Mouse (Mus musculus) midbrain, embryonic 10.5 days (tissue): Measurements from ENCODE around the gene Hip1r. TPM values are rescaled to one million over a fixed set of nuclear protein-coding genes. Genes with fewer than 3 reads are reported as not detected.

Experiments
- DNase-seq: peaks from one replicate; pipeline ENCODE4 v3.0.0-alpha.2; 2017; ENCODE audit warnings: low spot score
- H3K27ac ChIP-seq: fragments of 300-500 bp; sonication (generic); replicated peaks from 2 replicates; pipeline ENCODE4 v1.5.1; 2016; ENCODE audit warnings: mild to moderate bottlenecking
- H3K27me3 ChIP-seq: fragments of 300-500 bp; sonication (generic); 2 replicates; pipeline ENCODE4 v1.6.1; 2016; ENCODE audit warnings: low read depth, mild to moderate bottlenecking; ENCODE audit not compliant: poor library complexity, severe bottlenecking
- H3K36me3 ChIP-seq: fragments of 300-500 bp; sonication (generic); 2 replicates; pipeline ENCODE4 v1.6.1; 2016; ENCODE audit warnings: mild to moderate bottlenecking, moderate library complexity
- H3K4me1 ChIP-seq: fragments of 300-500 bp; sonication (generic); 2 replicates; pipeline ENCODE4 v1.6.1; 2016
- H3K4me3 ChIP-seq: fragments of 300-500 bp; sonication (generic); 2 replicates; pipeline ENCODE4 v1.5.1; 2016; ENCODE audit warnings: mild to moderate bottlenecking, moderate library complexity
- H3K9me3 ChIP-seq: fragments of 300-500 bp; sonication (generic); replicated peaks from 2 replicates; pipeline ENCODE4 v1.6.1; 2016; ENCODE audit warnings: mild to moderate bottlenecking
- WGBS: fragments of 180-500 bp; shearing (Covaris S2); methylation state at CpG from one replicate; pipeline ENCODE4 v1.1.7; 2016; 5-methylcytosine and 5-hydroxymethylcytosine counted together
- polyA plus RNA-seq: library from polyadenylated mRNA; unstranded; fragments of >200 nt; fragmentation: Nextera tagmentation; extraction: Ambion mirVana; gene quantifications from 2 replicates; pipeline ENCODE4 v1.2.1, GENCODE M21; 2016

The Hip1r gene
- polyA plus RNA-seq, 1 experiment from 2014 or later, result 6.6 TPM

- Histone ChIP-seq H3K4me3 (no peak overlapping the region), H3K27ac (no peak overlapping the region), H3K4me1 (peaks cover 46% of the 10 kb centered on the region), H3K36me3 (no peaks in the 10 kb centered on the region), H3K27me3 (peaks cover 35% of the 10 kb centered on the region), H3K9me3 (no peaks in the 10 kb centered on the region)
- no peak for DNase-seq
- WGBS, result 86% methylated on average over 5 of the region's 5 CpGs
Observed at GRCm38 (mm10) chr5:123978131-123978530, 4.7 kb downstream of the Hip1r start.

- Histone ChIP-seq H3K9me3 (no peaks in the 10 kb centered on the region), H3K27ac (no peak overlapping the region), H3K4me3 (no peak overlapping the region), H3K27me3 (peaks cover 25% of the 10 kb centered on the region), H3K4me1 (peaks cover 35% of the 10 kb centered on the region), H3K36me3 (no peaks in the 10 kb centered on the region)
- 82% methylated on average over 18 of the region's 18 CpGs for WGBS
- DNase-seq, result no peak
Observed at GRCm38 (mm10) chr5:123979221-123979979, 6.0 kb downstream of the Hip1r start.

GRCm38 (mm10) chr5:123979980-123980369 lies 6.5 kb downstream of the Hip1r start:
- Histone ChIP-seq H3K9me3 (no peaks in the 10 kb centered on the region), H3K27me3 (peaks cover 20% of the 10 kb centered on the region), H3K36me3 (no peaks in the 10 kb centered on the region), H3K27ac (no peak overlapping the region), H3K4me1 (peaks cover 30% of the 10 kb centered on the region), H3K4me3 (no peak overlapping the region)
- no peak for DNase-seq
- WGBS, result 76% methylated on average over 4 of the region's 4 CpGs

GRCm38 (mm10) chr5:123980521-123981249 lies 7.3 kb downstream of the Hip1r start:
- peaks cover 13% of the 10 kb centered on the region for H3K27me3 ChIP-seq
- H3K36me3 ChIP-seq, result no peaks in the 10 kb centered on the region
- no peak for DNase-seq
- H3K4me1 ChIP-seq, result peaks cover 30% of the 10 kb centered on the region
- H3K9me3 ChIP-seq, result no peaks in the 10 kb centered on the region
- no peak overlapping the region for H3K27ac ChIP-seq
- 85% methylated on average over 9 of the region's 9 CpGs for WGBS
- no peak overlapping the region for H3K4me3 ChIP-seq

GRCm38 (mm10) chr5:123981250-123981554 lies 7.8 kb downstream of the Hip1r start:
- Histone ChIP-seq H3K36me3 (no peaks in the 10 kb centered on the region), H3K9me3 (no peaks in the 10 kb centered on the region), H3K27ac (no peak overlapping the region), H3K4me1 (peaks cover 28% of the 10 kb centered on the region), H3K27me3 (peaks cover 7% of the 10 kb centered on the region; the same call in 1 of the 2 replicates), H3K4me3 (no peak overlapping the region)
- DNase-seq, result no peak
- 89% methylated on average over 6 of the region's 6 CpGs for whole genome bisulfite sequencing

- Histone ChIP-seq H3K27me3 (no peaks in the 10 kb centered on the region), H3K36me3 (no peaks in the 10 kb centered on the region), H3K4me3 (no peak overlapping the region), H3K27ac (no peak overlapping the region), H3K9me3 (no peaks in the 10 kb centered on the region), H3K4me1 (peaks cover 28% of the 10 kb centered on the region)
- no peak for DNase-seq
- WGBS, result 84% methylated on average over 11 of the region's 11 CpGs
Observed at GRCm38 (mm10) chr5:123982838-123983237, 9.4 kb downstream of the Hip1r start.

- Histone ChIP-seq H3K27me3 (0 out of 2 replicates have a peak, but pooled peaks cover 4% of the 10 kb centered on the region), H3K4me1 (peaks cover 29% of the 10 kb centered on the region), H3K27ac (peak overlapping the region; percentile 49), H3K4me3 (no peak overlapping the region), H3K36me3 (no peaks in the 10 kb centered on the region), H3K9me3 (no peaks in the 10 kb centered on the region)
- DNase-seq, result no peak
- WGBS, result 88% methylated on average over 9 of the region's 9 CpGs
Observed at GRCm38 (mm10) chr5:123985434-123985833, 12.0 kb downstream of the Hip1r start.

GRCm38 (mm10) chr5:123986925-123987324 lies 13.5 kb downstream of the Hip1r start:
- H3K4me1 ChIP-seq, result peaks cover 35% of the 10 kb centered on the region
- no peak overlapping the region for H3K27ac ChIP-seq
- no peaks in the 10 kb centered on the region for H3K9me3 ChIP-seq
- no peak for DNase-seq
- 0 out of 2 replicates have a peak, but pooled peaks cover 4% of the 10 kb centered on the region for H3K27me3 ChIP-seq
- no peak overlapping the region for H3K4me3 ChIP-seq
- no peaks in the 10 kb centered on the region for H3K36me3 ChIP-seq
- 74% methylated on average over 2 of the region's 2 CpGs for WGBS

GRCm38 (mm10) chr5:123987511-123987910 lies 14.1 kb downstream of the Hip1r start:
- Histone ChIP-seq H3K4me1 (peaks cover 38% of the 10 kb centered on the region), H3K27ac (peak overlapping the region; percentile 38; the same call in 1 of the 2 replicates), H3K9me3 (no peaks in the 10 kb centered on the region), H3K4me3 (no peak overlapping the region), H3K27me3 (0 out of 2 replicates have a peak, but pooled peaks cover 4% of the 10 kb centered on the region), H3K36me3 (no peaks in the 10 kb centered on the region)
- 79% methylated on average over 4 of the region's 4 CpGs for WGBS
- no peak for DNase-seq

- no peaks in the 10 kb centered on the region for H3K9me3 ChIP-seq
- WGBS, result 82% methylated on average over 20 of the region's 20 CpGs
- H3K4me1 ChIP-seq, result peaks cover 37% of the 10 kb centered on the region
- peak overlapping the region; percentile 42; the same call in 1 of the 2 replicates for H3K27ac ChIP-seq
- H3K36me3 ChIP-seq, result no peaks in the 10 kb centered on the region
- H3K27me3 ChIP-seq, result 0 out of 2 replicates have a peak, but pooled peaks cover 4% of the 10 kb centered on the region
- DNase-seq, result no peak
- no peak overlapping the region for H3K4me3 ChIP-seq
Observed at GRCm38 (mm10) chr5:123989941-123990885, 16.8 kb downstream of the Hip1r start.

GRCm38 (mm10) chr5:123991321-123991720 lies 17.9 kb downstream of the Hip1r start:
- Histone ChIP-seq H3K27ac (no peak overlapping the region), H3K4me1 (peaks cover 35% of the 10 kb centered on the region), H3K27me3 (0 out of 2 replicates have a peak, but pooled peaks cover 4% of the 10 kb centered on the region), H3K9me3 (no peaks in the 10 kb centered on the region), H3K4me3 (no peak overlapping the region), H3K36me3 (no peaks in the 10 kb centered on the region)
- no peak for DNase-seq
- WGBS, result 87% methylated on average over 6 of the region's 6 CpGs

GRCm38 (mm10) chr5:123992193-123992637 lies 18.8 kb downstream of the Hip1r start:
- Histone ChIP-seq H3K36me3 (no peaks in the 10 kb centered on the region), H3K4me3 (no peak overlapping the region), H3K9me3 (no peaks in the 10 kb centered on the region), H3K27me3 (0 out of 2 replicates have a peak, but pooled peaks cover 4% of the 10 kb centered on the region), H3K27ac (no peak overlapping the region), H3K4me1 (peaks cover 36% of the 10 kb centered on the region)
- 86% methylated on average over 10 of the region's 10 CpGs for WGBS
- no peak for DNase-seq
